Mouse (Mus musculus) WW6 (cell line): ENCODE data around the gene C2cd4d.

Experiments used
- DNase-seq: peaks from one replicate; pipeline ENCODE4 v3.0.0-alpha.2; 2013; ENCODE audit warnings: low read depth, low spot score

C2cd4d gene

DNA sequence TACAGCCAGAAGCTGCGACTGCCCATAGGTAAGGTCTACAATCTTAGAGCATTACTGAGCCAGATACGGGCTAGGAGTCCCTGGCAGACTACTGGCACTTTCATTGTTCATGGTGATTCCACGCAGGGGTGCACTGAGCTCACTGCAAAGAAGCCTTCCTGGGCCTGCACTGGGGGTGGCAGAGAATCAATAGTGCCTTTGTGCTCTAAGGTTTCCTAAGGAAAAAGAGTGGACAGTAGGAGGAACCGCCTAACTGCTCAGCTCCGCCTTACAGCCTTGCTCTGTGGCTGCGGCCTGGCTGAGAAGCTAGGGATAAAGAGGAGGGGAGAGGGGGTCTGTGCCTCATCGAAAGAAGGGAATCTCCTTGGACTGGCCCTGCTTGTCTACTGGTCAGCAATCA, at the start of gene C2cd4d:
TSS of gene C2cd4d (plus strand) at position 301 of the 400 bp plus-strand sequence.
- DNase-seq: no peak

DNA sequence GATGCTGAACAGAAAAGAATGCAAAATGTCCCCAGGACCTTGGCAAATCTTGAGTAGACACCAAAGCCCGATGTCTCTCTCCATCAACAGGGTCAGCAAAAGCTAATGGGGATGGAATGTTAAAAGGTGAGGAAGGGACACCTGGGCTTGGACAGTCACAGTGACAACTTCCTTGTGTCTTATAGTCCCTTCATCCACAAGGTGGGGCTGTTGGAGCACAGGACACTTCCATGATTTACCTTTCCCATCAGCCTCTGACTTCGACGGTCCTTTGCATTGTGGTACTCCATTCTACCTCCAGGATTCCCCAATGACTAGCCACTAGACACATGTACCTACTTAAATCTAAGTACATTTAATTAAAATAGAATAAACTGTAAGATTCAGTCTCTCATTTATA, 33.6 kb upstream of the C2cd4d start:
- DNase-seq: no peak

DNA sequence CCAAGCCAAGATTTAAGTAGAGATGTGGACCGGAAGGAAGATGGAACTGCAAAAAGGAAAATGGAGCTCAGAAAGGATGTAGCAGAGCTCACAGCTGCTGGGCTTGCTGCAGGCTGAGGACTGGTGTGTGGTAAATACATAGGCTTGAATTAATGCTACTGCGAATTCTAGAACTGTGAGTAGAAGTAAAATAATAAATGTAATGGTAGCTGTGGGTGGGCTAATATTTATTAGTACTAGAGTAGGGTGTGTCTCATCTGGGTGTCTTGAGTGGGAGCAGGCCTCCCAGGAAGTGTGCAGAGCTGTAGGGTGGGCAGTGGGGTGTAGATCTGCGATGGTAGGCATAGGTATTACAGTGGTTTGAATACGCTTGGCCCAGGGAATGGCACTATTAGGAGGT, 27.8 kb upstream of the C2cd4d start:
- no peak for DNase-seq

DNA sequence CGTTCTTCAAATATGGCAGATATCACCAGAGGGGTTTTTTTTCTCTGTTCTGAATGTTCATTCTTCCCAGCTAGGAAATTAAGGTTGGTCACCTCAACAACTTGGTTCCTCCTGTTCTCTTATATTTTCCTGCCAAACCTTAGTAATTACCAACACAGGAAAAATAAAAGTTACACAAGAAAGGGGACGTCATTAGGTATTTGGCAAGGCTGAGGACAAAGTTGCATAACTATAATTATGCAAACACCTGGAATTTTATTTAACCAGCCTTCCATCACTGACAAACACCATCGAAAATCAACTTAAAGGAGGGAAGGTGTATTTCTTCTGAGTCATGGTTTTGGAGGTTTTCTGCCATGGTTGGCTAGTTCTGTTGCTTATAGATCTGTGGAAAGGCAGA, 23.7 kb upstream of the C2cd4d start:
- no peak for DNase-seq

DNA sequence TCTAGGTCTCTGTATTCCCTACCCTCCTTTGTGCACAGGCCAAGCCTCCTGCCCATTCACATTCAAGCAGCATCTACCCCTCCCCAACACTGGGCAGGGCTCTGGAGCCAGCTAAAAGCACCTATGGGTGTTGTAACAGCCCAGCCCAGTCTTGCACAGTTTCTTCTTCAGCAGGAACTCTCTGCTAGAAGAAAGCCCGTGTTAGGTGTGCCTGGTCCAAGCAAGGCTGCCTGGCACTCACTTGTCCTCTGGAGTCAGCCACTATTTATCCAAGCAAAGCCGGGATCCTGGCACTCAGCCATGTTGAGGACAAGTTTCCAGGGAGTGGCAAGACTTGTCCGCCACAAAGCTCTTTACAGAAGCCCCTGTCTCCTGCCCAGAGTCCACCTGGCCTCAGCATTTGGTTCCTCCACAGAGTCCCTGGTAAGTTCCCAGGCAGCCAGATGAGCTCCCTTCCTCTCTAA, 20.2 kb upstream of the C2cd4d start, which contains the start of gene Them5:
TSS of gene Them5 (plus strand) at position 141 of the 464 bp plus-strand sequence.
- DNase-seq: no peak

- DNase-seq: no peak
These were observed 19.7 kb upstream of the C2cd4d start for GRCm38 (mm10) chr3:94342552-94342951.

DNA sequence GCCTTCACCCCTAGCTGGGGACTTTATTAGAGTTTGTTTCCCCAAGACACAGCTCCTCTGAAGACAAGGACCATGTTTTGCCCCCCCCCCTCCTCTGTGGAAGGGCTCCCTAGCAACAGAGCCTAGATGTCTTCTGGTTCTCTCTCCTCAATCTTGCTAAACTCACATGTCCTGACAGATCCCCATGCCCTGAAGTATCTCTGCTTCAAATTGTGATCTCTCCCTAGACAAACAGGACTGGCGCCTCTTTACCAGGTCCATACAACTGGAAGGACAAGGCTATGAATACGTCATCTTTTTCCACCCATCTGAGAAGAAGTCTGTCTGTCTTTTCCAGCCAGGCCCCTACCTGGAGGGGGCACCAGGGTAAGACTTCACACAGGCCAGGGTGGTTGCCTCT, 18.1 kb upstream of the C2cd4d start:
- DNase-seq: no peak

- DNase-seq: no peak
These were observed 17.3 kb upstream of the C2cd4d start for GRCm38 (mm10) chr3:94344897-94345296.

DNA sequence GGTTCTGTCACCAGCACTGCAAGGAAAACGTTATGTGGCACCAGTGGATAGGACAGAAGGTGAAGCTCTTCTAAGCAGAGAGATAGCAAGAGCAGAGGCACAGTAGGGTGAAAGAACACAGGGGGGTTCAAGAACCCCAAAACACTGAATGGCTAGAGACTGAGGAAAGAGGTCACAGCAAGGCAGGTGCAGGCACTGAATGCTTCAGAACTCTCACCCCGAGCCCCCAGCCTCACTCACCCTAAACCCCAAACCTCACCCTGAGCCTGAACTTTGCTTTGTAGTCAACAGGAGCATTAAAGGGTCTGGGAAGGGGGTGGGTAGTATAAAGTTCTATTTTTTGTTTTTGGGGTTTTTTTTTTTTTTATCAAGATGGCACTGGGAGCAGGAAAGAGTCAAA, 14.1 kb upstream of the C2cd4d start:
- no peak for DNase-seq

- DNase-seq: no peak
These were observed 1.4 kb upstream of the C2cd4d start for GRCm38 (mm10) chr3:94360812-94361211.

DNA sequence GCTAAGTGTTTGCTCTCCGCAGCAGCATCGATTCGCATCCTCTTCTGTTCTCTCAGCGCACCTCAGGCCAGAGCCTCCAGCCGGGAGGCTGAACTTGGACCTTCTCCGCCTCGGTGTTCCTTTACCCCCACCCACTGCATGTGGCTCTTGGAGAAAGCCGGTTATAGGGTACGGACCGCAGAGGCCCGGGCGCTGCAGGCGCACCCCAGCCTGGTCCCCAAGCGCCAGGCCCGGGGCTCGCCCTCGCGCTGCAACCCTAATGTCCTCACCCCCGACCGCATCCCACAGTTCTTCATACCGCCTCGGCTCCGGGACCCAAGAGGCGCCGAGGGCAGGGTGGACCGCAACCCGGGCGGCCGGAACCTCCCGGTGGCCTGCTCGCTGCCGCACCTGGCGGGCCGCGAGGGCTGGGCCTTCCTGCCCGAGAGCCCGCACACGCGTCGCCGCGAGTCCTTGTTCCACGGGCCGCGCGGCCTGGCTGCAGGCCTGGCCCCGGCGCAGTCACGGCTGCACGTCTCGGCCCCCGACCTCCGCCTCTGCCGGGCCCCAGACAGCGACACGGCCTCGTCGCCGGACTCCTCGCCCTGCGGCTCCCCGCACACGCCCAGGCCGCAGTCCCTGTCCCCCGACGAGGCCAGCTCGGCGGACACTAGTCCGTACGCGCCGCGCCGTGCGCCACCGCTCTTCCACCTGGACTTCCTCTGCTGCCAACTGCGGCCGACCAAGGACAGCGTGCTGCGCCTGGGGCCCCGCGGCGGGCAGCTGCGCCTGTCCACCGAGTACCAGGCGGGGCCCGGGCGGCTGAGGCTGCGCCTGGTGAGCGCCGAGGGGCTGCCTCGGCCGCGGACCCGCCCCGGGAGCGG, 1.3 kb downstream of the C2cd4d start:
- no peak for DNase-seq

- no peak for DNase-seq
These were observed 1.9 kb downstream of the C2cd4d start for GRCm38 (mm10) chr3:94364154-94364526.

DNA sequence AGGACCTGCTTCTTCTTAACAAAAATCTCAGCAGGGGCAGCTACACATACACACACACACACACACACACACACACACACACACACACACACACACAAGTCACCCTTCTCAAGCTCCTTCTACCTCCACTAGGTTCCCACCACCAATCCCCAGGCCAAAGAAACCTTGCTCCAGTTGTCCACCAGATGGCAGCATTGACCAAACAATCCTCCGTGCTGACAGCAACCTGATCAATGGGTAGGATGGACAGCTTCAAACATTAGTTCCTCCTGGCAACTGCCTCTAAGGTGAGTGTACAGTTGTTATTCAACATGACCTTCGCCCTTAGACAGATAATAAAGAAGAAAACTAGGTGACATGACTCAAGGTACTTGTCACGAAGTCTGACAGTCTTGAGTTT, 4.5 kb downstream of the C2cd4d start:
- DNase-seq: peak; percentile 59

- no peak for DNase-seq
These were observed 5.3 kb downstream of the C2cd4d start for GRCm38 (mm10) chr3:94367511-94367910.

DNA sequence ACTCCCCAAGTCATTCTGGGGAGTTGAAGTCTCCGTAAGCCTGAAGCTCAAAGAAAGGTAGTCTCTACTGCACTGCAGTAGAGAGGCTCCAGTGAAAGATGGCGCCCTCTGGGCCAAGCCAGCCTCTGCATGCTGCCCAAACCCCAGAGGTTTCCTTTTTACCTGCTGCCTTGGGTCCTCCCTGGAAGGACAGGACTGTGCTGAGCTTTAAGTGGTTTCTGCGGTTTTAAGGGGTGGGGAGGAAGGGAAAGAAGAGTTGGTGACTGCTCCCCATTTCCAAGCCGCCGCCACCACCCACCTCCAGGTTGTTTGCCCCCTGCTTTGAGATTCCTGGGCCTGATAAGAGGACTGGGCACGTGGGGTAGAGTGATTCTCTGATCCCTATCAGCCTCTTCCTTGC, 6.4 kb downstream of the C2cd4d start:
- DNase-seq: no peak

GRCm38 (mm10) chr3:94369709-94370108, 7.5 kb downstream of the C2cd4d start:
- DNase-seq: no peak

GRCm38 (mm10) chr3:94371637-94372036, 9.4 kb downstream of the C2cd4d start:
- no peak for DNase-seq

DNA sequence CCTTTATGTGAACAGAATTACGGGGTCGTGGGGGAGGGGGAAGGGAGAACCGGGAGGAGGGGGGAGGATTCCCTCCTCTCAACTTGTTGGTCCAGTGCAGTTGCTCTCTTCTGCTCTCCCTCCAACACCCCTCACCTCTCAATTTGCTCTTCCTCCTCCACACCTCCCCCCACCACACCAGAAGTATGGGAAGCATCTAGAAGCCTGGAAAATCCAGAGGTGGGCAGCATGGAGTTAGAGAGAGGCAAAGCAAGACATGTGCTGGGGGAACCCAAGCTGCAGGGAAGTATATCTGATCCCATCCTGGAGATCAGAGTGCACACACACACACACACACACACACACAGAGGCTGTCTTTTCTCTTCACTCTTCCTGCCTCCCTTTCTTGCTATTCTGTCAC, 9.8 kb downstream of the C2cd4d start:
- DNase-seq: no peak

GRCm38 (mm10) chr3:94372641-94373040, 10.4 kb downstream of the C2cd4d start, which contains the start of gene Rorc:
Gene Rorc (plus strand): TSS chr3:94372794.
- DNase-seq: no peak

DNA sequence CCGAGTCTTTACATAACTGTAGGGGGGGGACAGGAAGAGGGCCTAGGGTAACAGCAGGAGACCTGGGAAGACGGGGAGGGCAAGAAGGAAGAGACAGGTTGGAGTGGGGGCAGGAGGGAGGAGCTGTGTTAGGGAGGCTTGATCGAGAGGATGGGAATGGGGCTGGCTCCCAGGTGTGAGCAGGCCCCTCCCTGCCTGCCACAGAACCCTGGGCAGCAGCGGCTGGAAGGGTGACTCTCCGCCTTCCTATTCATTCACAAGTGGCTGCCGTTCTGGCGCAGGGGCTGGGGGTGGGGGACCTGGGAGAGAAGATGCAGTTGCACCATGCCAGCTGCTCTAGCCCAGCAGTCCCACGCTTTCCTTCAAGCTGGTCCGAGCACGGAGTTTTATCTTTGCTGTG, 10.9 kb downstream of the C2cd4d start:
- no peak for DNase-seq

GRCm38 (mm10) chr3:94373597-94374011, 11.4 kb downstream of the C2cd4d start:
- DNase-seq: no peak

- DNase-seq: no peak
These were observed 12.4 kb downstream of the C2cd4d start for GRCm38 (mm10) chr3:94374636-94375035.

DNA sequence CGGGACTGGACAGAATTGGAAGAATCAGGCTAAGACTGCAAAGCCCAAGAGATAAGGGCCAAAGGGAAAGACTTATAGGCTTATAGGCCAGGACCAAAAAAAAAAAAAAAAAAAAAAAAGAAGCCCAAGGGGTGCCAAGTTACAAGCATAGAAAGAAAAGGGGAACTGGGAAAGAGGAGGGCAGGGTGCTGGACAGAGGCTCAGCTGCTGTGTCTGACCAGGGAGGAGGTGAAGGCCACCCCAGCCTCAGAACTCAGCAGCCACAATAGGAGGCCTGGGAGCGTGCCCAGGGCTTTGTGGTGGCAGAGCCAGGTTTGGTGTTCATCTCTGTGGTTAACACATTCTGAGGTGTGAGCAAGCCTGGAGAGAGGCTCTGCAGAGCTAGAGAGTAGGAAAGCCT, 12.9 kb downstream of the C2cd4d start:
- no peak for DNase-seq
